Mouse (Mus musculus) cortical plate, adult 2 months (tissue): ENCODE data around the gene Pygo1.

ENCODE experiments used
- CTCF ChIP-seq: fragments of 200-500 bp; IDR thresholded peaks from 2 replicates; pipeline ENCODE4 v1.5.1; 2011; ENCODE audit warnings: mild to moderate bottlenecking, control low read depth, low read length; ENCODE audit not compliant: insufficient read depth; ENCODE audit errors: extremely low read depth
- POLR2A ChIP-seq: fragments of 200-500 bp; IDR thresholded peaks from 2 replicates; pipeline ENCODE4 v1.6.1; 2011; ENCODE audit warnings: mild to moderate bottlenecking, low read length, control low read depth; ENCODE audit not compliant: insufficient read depth; ENCODE audit errors: extremely low read depth

GRCm38 (mm10) chr9:72892761-72893160, 32.7 kb upstream of the Pygo1 start:
- no peak for TF ChIP-seq POLR2A
- no peak for TF ChIP-seq CTCF
